Mouse (Mus musculus) bone marrow, adult 2 months (tissue): ENCODE results near the gene Ing5.
"Not testable (repeated sequence)": the region's sequence is repeated elsewhere in the genome, so short reads cannot be mapped to it uniquely, and the experiment has no call there.

Source experiments
- CTCF ChIP-seq: fragments of 200-500 bp; IDR thresholded peaks from 2 replicates; pipeline ENCODE4 v1.5.1; 2011; ENCODE audit warnings: low read length, control low read depth; ENCODE audit not compliant: control insufficient read depth, insufficient read depth
- POLR2A ChIP-seq: fragments of 200-500 bp; IDR thresholded peaks from 2 replicates; pipeline ENCODE4 v1.6.1; 2011; ENCODE audit warnings: low read depth, mild to moderate bottlenecking, control low read depth, low read length, borderline replicate concordance; ENCODE audit not compliant: control insufficient read depth

DNA sequence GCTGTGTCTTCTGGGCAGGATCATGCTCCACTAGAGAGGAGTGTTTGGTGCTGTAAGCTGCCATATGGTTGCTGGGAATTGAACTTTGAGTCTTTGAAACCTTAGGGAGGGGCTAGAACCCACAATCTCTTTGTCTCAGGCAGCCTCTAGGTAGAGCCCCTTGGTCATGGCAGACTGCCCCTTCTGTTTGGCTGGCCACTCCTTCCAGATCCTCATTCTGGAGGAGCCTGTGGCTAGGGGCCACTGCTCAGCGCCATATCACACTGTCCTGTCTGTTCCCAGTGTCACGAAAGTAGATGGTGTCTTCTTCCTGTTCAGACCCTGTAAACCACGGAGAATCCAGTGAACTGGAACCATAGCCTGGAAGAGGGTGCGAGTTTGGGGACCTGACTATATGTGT, 52.0 kb downstream of the Ing5 start:
- TF ChIP-seq CTCF, POLR2A: not testable (repeated sequence)
